Mouse (Mus musculus): ENCODE measurements at regions not wholly inside any gene's neighbourhood (a gene's known extent, or its start where the extent isn't known, plus 50 kb on each side); places are given as distances from the start of the nearest gene placed in this dataset.

DNA sequence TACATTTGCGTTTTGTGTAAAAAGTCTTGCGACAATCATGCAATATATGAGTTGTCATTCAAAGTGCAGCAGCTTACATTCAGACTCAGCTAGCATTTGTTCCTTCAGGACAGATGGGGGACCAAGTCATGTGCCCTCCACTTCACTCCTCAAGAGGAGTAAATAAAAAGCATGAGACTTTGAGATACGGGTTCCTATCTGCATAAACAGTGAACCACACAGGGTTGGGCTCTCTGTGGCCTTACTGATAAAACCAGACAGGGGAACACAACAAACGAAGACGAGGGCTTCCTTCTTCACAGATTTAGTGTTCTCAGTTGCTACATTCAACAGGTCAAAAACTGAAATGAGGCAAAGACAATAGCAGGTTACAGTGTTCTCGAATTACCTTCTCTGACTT is 283.1 kb upstream of the Irx4 start:
- Histone ChIP-seq H3K27me3 (ENCODE audit: control insufficient read depth, insufficient read depth, low read length) (no peaks in the 10 kb centered on the region), H3K4me1 (replicated peaks; ENCODE audit: control insufficient read depth, insufficient read depth, low read length) (no peaks in the 10 kb centered on the region), H3K27ac (ENCODE audit: control insufficient read depth, insufficient read depth, low read length) (no peak overlapping the region), H3K36me3 (ENCODE audit: control insufficient read depth, insufficient read depth, low read length) (no peaks in the 10 kb centered on the region), H3K4me3 (ENCODE audit: control insufficient read depth, insufficient read depth, low read length) (no peak overlapping the region)
- TF ChIP-seq POLR2A (IDR thresholded peaks at IDR 0.05; ENCODE audit: control insufficient read depth, extremely low read depth, insufficient read depth, low read length, poor library complexity): no peak
- TF ChIP-seq CTCF (IDR thresholded peaks at IDR 0.05; ENCODE audit: borderline replicate concordance, control insufficient read depth, extremely low read depth, insufficient read depth, low read length, poor library complexity): no peak
- 82% methylated on average over 6 of the region's 6 CpGs for WGBS
- no peak for DNase-seq

DNA sequence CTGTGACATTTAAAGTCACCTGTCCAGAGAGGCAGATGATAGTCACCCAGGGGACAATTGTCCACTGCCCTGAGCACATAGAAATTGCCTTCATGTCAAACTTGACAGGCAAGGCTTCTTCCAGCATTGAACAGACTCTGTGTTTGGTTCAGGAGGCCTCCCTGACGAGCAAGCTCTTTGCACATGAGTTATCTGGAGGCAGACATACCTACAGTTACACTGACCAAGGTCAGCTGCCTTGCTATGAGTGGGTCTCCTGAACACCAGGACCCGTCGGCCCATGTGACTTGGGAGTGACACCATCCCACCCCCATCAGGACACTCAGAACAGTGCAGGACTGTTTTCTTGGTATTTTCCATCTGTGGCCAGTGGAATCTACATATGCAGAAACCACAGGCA is 282.3 kb upstream of the Irx4 start:
- no peak for DNase-seq
- Histone ChIP-seq H3K27ac (ENCODE audit: control insufficient read depth, insufficient read depth, low read length) (no peak overlapping the region), H3K36me3 (ENCODE audit: control insufficient read depth, insufficient read depth, low read length) (no peaks in the 10 kb centered on the region), H3K27me3 (ENCODE audit: control insufficient read depth, insufficient read depth, low read length) (no peaks in the 10 kb centered on the region), H3K4me3 (ENCODE audit: control insufficient read depth, insufficient read depth, low read length) (no peak overlapping the region), H3K4me1 (replicated peaks; ENCODE audit: control insufficient read depth, insufficient read depth, low read length) (no peaks in the 10 kb centered on the region)
- no peak for TF ChIP-seq CTCF (IDR thresholded peaks at IDR 0.05; ENCODE audit: borderline replicate concordance, control insufficient read depth, extremely low read depth, insufficient read depth, low read length, poor library complexity)
- no peak for TF ChIP-seq POLR2A (IDR thresholded peaks at IDR 0.05; ENCODE audit: control insufficient read depth, extremely low read depth, insufficient read depth, low read length, poor library complexity)
- WGBS: 75% methylated on average over 3 of the region's 3 CpGs

DNA sequence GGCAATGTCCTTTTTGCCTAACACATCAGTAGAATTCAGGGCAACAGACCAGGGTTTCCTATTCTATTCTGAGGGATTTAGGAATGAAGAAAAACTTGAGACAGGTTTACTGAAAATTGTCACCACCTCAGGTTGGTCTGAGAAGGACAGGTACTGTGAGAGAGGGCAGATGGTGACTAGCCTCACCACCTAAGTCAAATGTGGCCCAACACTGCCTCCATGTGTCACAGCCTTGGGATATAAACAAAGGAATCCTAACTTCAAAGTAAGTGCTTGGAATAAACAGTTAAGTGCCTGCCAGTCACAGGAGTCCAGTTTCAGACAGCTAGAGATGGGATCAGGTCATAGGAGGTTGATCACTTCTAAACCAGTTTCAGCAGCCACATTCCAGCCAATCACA is 281.3 kb upstream of the Irx4 start:
- Histone ChIP-seq H3K27me3 (ENCODE audit: control insufficient read depth, insufficient read depth, low read length) (no peaks in the 10 kb centered on the region), H3K36me3 (ENCODE audit: control insufficient read depth, insufficient read depth, low read length) (no peaks in the 10 kb centered on the region), H3K4me1 (replicated peaks; ENCODE audit: control insufficient read depth, insufficient read depth, low read length) (no peaks in the 10 kb centered on the region), H3K4me3 (ENCODE audit: control insufficient read depth, insufficient read depth, low read length) (no peak overlapping the region), H3K27ac (ENCODE audit: control insufficient read depth, insufficient read depth, low read length) (no peak overlapping the region)
- TF ChIP-seq POLR2A (IDR thresholded peaks at IDR 0.05; ENCODE audit: control insufficient read depth, extremely low read depth, insufficient read depth, low read length, poor library complexity) (no peak), CTCF (IDR thresholded peaks at IDR 0.05; ENCODE audit: borderline replicate concordance, control insufficient read depth, extremely low read depth, insufficient read depth, low read length, poor library complexity) (no peak)
- DNase-seq: no peak

DNA sequence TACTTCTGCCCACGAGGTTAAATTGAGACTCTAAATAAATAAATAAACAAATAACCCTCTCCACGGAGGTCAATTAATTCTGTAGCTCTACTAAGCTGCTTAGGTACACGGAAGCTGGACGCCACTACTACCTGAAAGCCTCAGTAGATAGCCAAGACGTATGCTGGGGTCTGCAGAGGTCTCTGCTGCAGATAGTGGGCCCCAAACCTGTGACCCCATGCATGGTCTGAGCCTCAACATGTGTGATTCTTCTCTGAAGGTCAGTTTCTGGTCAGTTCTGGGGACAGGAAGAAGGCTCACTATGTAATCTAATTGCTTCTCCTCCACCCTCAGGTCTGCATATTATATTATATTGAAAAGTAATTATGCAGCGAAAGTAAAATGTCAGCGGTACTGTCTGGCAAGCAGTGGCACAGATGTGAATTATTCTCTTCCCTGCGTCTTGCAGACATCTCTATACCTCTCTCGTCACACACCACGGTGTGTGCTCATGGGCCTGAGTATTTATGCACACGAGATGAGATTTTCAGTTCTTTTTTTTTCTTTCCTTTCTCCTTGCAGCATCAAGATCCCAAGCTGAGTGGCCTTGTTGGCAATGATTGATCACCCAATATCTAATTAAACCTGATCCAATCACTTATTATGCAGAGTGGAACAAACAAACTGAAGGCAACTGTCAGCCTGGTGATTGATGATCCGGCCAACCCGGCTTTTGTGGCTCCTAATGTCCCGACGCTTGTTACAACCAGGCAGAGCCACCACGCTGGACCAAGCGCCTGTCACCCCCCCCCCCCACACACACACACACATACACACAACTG is 267.5 kb upstream of the Irx4 start:
- 87% methylated on average over 17 of the region's 17 CpGs for WGBS
- TF ChIP-seq CTCF (IDR thresholded peaks at IDR 0.05; ENCODE audit: borderline replicate concordance, control insufficient read depth, extremely low read depth, insufficient read depth, low read length, poor library complexity) (no peak), POLR2A (IDR thresholded peaks at IDR 0.05; ENCODE audit: control insufficient read depth, extremely low read depth, insufficient read depth, low read length, poor library complexity) (no peak)
- no peaks in the 10 kb centered on the region for H3K27me3 ChIP-seq (ENCODE audit: control insufficient read depth, insufficient read depth, low read length)
- no peak overlapping the region for H3K4me3 ChIP-seq (ENCODE audit: control insufficient read depth, insufficient read depth, low read length)
- H3K36me3 ChIP-seq (ENCODE audit: control insufficient read depth, insufficient read depth, low read length): no peaks in the 10 kb centered on the region
- H3K4me1 ChIP-seq (replicated peaks; ENCODE audit: control insufficient read depth, insufficient read depth, low read length): no peaks in the 10 kb centered on the region
- H3K27ac ChIP-seq (ENCODE audit: control insufficient read depth, insufficient read depth, low read length): no peak overlapping the region
- DNase-seq: no peak

DNA sequence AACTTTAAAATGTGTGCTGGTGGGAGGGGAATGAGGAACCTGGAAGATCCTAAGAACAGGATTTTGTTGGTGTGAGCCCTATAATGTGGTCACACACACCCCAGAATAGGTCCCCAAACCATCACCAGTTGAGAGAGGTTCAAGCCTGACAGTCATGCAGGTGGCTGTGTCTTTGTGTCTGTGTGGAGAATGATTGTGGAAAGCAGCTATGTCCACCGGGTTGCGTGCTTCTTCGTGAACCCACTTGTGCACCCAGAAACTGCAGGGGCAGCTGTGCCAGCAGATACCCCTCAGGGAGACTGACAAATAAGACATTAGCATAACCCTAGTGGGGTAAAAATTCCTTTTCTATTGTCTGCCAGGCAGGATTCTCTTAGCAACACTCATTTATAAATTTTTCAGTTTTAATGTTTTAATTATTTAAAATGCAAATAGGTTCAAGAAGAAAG is 266.8 kb upstream of the Irx4 start:
- Histone ChIP-seq H3K4me3 (ENCODE audit: control insufficient read depth, insufficient read depth, low read length) (no peak overlapping the region), H3K4me1 (replicated peaks; ENCODE audit: control insufficient read depth, insufficient read depth, low read length) (no peaks in the 10 kb centered on the region), H3K36me3 (ENCODE audit: control insufficient read depth, insufficient read depth, low read length) (no peaks in the 10 kb centered on the region), H3K27ac (ENCODE audit: control insufficient read depth, insufficient read depth, low read length) (no peak overlapping the region), H3K27me3 (ENCODE audit: control insufficient read depth, insufficient read depth, low read length) (no peaks in the 10 kb centered on the region)
- no peak for TF ChIP-seq CTCF (IDR thresholded peaks at IDR 0.05; ENCODE audit: borderline replicate concordance, control insufficient read depth, extremely low read depth, insufficient read depth, low read length, poor library complexity)
- no peak for TF ChIP-seq POLR2A (IDR thresholded peaks at IDR 0.05; ENCODE audit: control insufficient read depth, extremely low read depth, insufficient read depth, low read length, poor library complexity)
- WGBS: 90% methylated on average over 3 of the region's 3 CpGs
- no peak for DNase-seq

DNA sequence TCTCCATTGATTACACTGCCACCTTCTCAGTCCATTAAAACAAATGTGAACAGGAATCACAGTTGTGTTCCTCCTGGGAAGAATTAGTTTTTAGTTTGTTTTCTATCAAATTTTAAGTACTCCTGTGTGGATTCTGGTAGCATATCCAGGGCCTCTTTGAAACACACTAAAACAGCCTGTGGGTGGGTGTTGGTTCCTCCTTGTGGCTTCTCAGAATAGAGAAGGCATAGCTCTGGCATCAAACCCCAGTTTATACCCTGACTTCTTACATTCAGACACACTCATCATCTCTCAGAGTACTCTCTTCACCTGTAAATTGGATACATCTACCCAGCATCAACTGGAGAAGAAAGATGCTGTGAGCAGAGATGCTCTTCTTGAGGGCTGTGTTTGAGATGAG is 265.7 kb upstream of the Irx4 start:
- TF ChIP-seq POLR2A (IDR thresholded peaks at IDR 0.05; ENCODE audit: control insufficient read depth, extremely low read depth, insufficient read depth, low read length, poor library complexity) (no peak), CTCF (IDR thresholded peaks at IDR 0.05; ENCODE audit: borderline replicate concordance, control insufficient read depth, extremely low read depth, insufficient read depth, low read length, poor library complexity) (no peak)
- H3K36me3 ChIP-seq (ENCODE audit: control insufficient read depth, insufficient read depth, low read length): no peaks in the 10 kb centered on the region
- no peak for DNase-seq
- no peak overlapping the region for H3K27ac ChIP-seq (ENCODE audit: control insufficient read depth, insufficient read depth, low read length)
- no peaks in the 10 kb centered on the region for H3K27me3 ChIP-seq (ENCODE audit: control insufficient read depth, insufficient read depth, low read length)
- H3K4me3 ChIP-seq (ENCODE audit: control insufficient read depth, insufficient read depth, low read length): no peak overlapping the region
- H3K4me1 ChIP-seq (replicated peaks; ENCODE audit: control insufficient read depth, insufficient read depth, low read length): no peaks in the 10 kb centered on the region
